Mouse (Mus musculus) kidney, adult 2 months (tissue): ENCODE data around the gene Atp2b2.

Experiments
- CTCF ChIP-seq: fragments of 200-500 bp; conservative IDR thresholded peaks from 2 replicates; pipeline ENCODE4 v1.5.1; 2011; ENCODE audit warnings: low read depth, mild to moderate bottlenecking, control low read depth, low read length, moderate library complexity, mixed read lengths; ENCODE audit not compliant: insufficient read depth, insufficient read length
- POLR2A ChIP-seq: fragments of 200-500 bp; IDR thresholded peaks from one replicate; pipeline ENCODE4 v1.6.1; 2011; ENCODE audit warnings: low read depth, low read length, control low read depth

- TF ChIP-seq POLR2A = no peak
- no peak for TF ChIP-seq CTCF
Observed at GRCm38 (mm10) chr6:113991482-113991881, 50.9 kb downstream of the Atp2b2 start.
